Comparison of ENCODE assay signal across 8 mouse cellular contexts in genomic region chr1:135105124-135105523, GRCm38 (mm10). TPM values are rescaled to one million over a fixed set of nuclear protein-coding genes. Genes with fewer than 3 reads are reported as not detected.
DNase-seq lines count a peak whose midpoint lies in the region; ATAC-seq and TF ChIP-seq lines count a peak whose summit lies in the region.

Gene Lgr6, minus strand, starts transcription at chr1:135105276.

- peak; percentile 43 for DNase-seq in gastrocnemius, adult 2 months
- no peak for DNase-seq in gastrocnemius, adult 8-10 months (ENCODE audit: low spot score in 2 of 2)
- DNase-seq in T-cell, adult 2 months (ENCODE audit: low spot score) = peak; percentile 44
- DNase-seq in heart, postnatal 14 days = peak; percentile 43 to 53
- peak; percentile 47 for DNase-seq in stomach, postnatal 0 days (ENCODE audit: low spot score)
- no peak for DNase-seq in left cerebral cortex, adult 9 months (ENCODE audit: low spot score in 2 of 2)
- no peak for DNase-seq in spleen, postnatal 4 days (ENCODE audit: low spot score in 2 of 2)

- under 1% methylated on average over 40 of the region's 40 CpGs for WGBS in liver, embryonic 15.5 days (ENCODE audit: insufficient replicate concordance)
- WGBS in stomach, postnatal 0 days = under 1% methylated on average over 30 of the region's 40 CpGs

- peaks cover 4% of the 10 kb centered on the region for H3K4me1 ChIP-seq in liver, embryonic 15.5 days (replicated peaks)
- no peaks in the 10 kb centered on the region for H3K4me1 ChIP-seq in stomach, postnatal 0 days (replicated peaks; ENCODE audit: control insufficient read depth, insufficient read depth)

- H3K27ac ChIP-seq in gastrocnemius, adult 2 months = no peak within 1 kb of the TSS
- H3K27ac ChIP-seq in liver, embryonic 15.5 days (replicated peaks) = no peak within 1 kb of the TSS
- H3K27ac ChIP-seq in stomach, postnatal 0 days (replicated peaks) = no peak within 1 kb of the TSS

- no peaks in the 10 kb centered on the region for H3K36me3 ChIP-seq in liver, embryonic 15.5 days (replicated peaks)
- no peaks in the 10 kb centered on the region for H3K36me3 ChIP-seq in stomach, postnatal 0 days (ENCODE audit: control insufficient read depth, insufficient read depth, low read length)

- peak within 1 kb of the TSS; percentile 63 for H3K4me3 ChIP-seq in gastrocnemius, adult 2 months
- peak within 1 kb of the TSS; percentile 32 for H3K4me3 ChIP-seq in liver, embryonic 15.5 days (replicated peaks)
- H3K4me3 ChIP-seq in stomach, postnatal 0 days (ENCODE audit: low read depth, low read length) = peak within 1 kb of the TSS; percentile 38

- H3K9me3 ChIP-seq in liver, embryonic 15.5 days (replicated peaks) = no peaks in the 10 kb centered on the region
- no peaks in the 10 kb centered on the region for H3K9me3 ChIP-seq in stomach, postnatal 0 days (ENCODE audit: control insufficient read depth, low read length)

- no peak within 1 kb of the TSS for H3K9ac ChIP-seq in liver, embryonic 15.5 days
- no peak within 1 kb of the TSS for H3K9ac ChIP-seq in stomach, postnatal 0 days (ENCODE audit: low read length)

- TF ChIP-seq EP300 in stomach, postnatal 0 days (optimal IDR thresholded peaks at IDR 0.05) = no peak

- peak within 1 kb of the TSS; percentile 43 for H3K4me2 ChIP-seq in liver, embryonic 15.5 days
- peak within 1 kb of the TSS; percentile 71 for H3K4me2 ChIP-seq in stomach, postnatal 0 days (replicated peaks; ENCODE audit: low read depth)

- no peak for ATAC-seq in liver, embryonic 15.5 days (ENCODE audit: insufficient read depth)
- ATAC-seq in stomach, postnatal 0 days (ENCODE audit: low FRiP score, low TSS enrichment) = peak; percentile 27; the same call in 1 of the 2 replicates

- TF ChIP-seq CTCF in gastrocnemius, adult 2 months (IDR thresholded peaks at IDR 0.05) = no peak
- no peak for TF ChIP-seq CTCF in stomach, postnatal 0 days (IDR thresholded peaks at IDR 0.05; ENCODE audit: low read depth)

- peaks cover 68% of the 10 kb centered on the region for H3K27me3 ChIP-seq in liver, embryonic 15.5 days
- H3K27me3 ChIP-seq in stomach, postnatal 0 days (ENCODE audit: control insufficient read depth, insufficient read depth, low read length) = no peaks in the 10 kb centered on the region; the same call in 1 of the 2 replicates

- intact Hi-C loops in gastrocnemius, adult 2 months (cut with DNase I) = loop anchor here (5.0 kb wide), 2 partner anchors 73 to 133 kb away; no protein-coding TSS in a partner anchor
- intact Hi-C loops in heart, postnatal 14 days (cut with DNase I) = loop anchor here (5.0 kb wide), 1 partner anchor 73 kb away; no protein-coding TSS in a partner anchor

RNA-seq across cellular contexts. Expression of gene Lgr6, which starts in this region (rescaled TPM):
- under 1 TPM; 0.08 to 0.86 TPM for total RNA-seq in gastrocnemius, adult 2 months (2021)
- total RNA-seq in gastrocnemius, adult 8-10 months (2022) = under 1 TPM; 0.11 to 0.19 (median 0.17) TPM
- 10 to 100 TPM; 14.5 to 15.5 TPM for total RNA-seq in heart, postnatal 14 days (2021)
- 0.18 and 0.25 TPM in 2 replicates for polyA plus RNA-seq in liver, embryonic 15.5 days (2015; fragmentation: Nextera tagmentation; extraction: Ambion mirVana)
- 0.35 and 1.0 TPM in 2 replicates for polyA plus RNA-seq in stomach, postnatal 0 days (2015; fragmentation: Nextera tagmentation; extraction: Ambion mirVana)

Comparison
In these comparisons a context has a peak if more than half of its experiments do, and no peak if none do; other contexts are left out.
1. RNA of gene Lgr6 (total RNA-seq): 14.5 to 15.5 TPM in heart, postnatal 14 days; 0.08 to 0.86 TPM in gastrocnemius, adult 2 months and 0.11 to 0.19 TPM in gastrocnemius, adult 8-10 months; every median in the first group is over 4 times any median in the second.
2. Peak in DNase-seq and H3K4me3 ChIP-seq in gastrocnemius, adult 2 months; RNA of the gene not detected or under 1 TPM.
3. DNase-seq: peak in T-cell, adult 2 months (single experiment), heart, postnatal 14 days (2 of 2) and stomach, postnatal 0 days (single experiment); none in gastrocnemius, adult 8-10 months (0 of 2), left cerebral cortex, adult 9 months (0 of 2) and spleen, postnatal 4 days (0 of 2).
4. Peak in every context shown above with its lines, with median percentiles within 50 percentile points of each other: H3K4me3 ChIP-seq.